Mouse (Mus musculus): ENCODE data around the gene Cwh43. TPM values are rescaled to one million over a fixed set of nuclear protein-coding genes. Genes with fewer than 3 reads are reported as not detected.

Gene Cwh43
- polyA plus RNA-seq, 1 experiment from 2014 or later, result 5.8 TPM

Other genes with a start within 250 kb of the Cwh43 start
- 30.8 and 31.3 TPM in 2 replicates for gene Fryl, start 149.5 kb upstream of the Cwh43 start, polyA plus RNA-seq (2015; fragmentation: Nextera tagmentation; extraction: Ambion mirVana)
- 234 and 236 TPM in 2 replicates for gene Ociad1, start 113.3 kb upstream of the Cwh43 start, polyA plus RNA-seq (2015; fragmentation: Nextera tagmentation; extraction: Ambion mirVana)
- 12.0 and 13.5 TPM in 2 replicates for gene Ociad2, start 65.0 kb upstream of the Cwh43 start, polyA plus RNA-seq (2015; fragmentation: Nextera tagmentation; extraction: Ambion mirVana)
- gene Dcun1d4, start 74.9 kb downstream of the Cwh43 start, polyA plus RNA-seq (2015; fragmentation: Nextera tagmentation; extraction: Ambion mirVana), result 19.0 and 20.1 TPM in 2 replicates
- gene Lrrc66, start 226.5 kb downstream of the Cwh43 start, polyA plus RNA-seq (2015; fragmentation: Nextera tagmentation; extraction: Ambion mirVana), result 0.07 TPM in 1 of 2 replicates, not detected in the other
- 39.8 and 44.1 TPM in 2 replicates for gene Sgcb, start 241.7 kb downstream of the Cwh43 start, polyA plus RNA-seq (2015; fragmentation: Nextera tagmentation; extraction: Ambion mirVana)
- 3.6 and 8.1 TPM in 2 replicates for gene Spata18, start 245.3 kb downstream of the Cwh43 start, polyA plus RNA-seq (2015; fragmentation: Nextera tagmentation; extraction: Ambion mirVana)

All from embryonic facial prominence, embryonic 15.5 days (tissue).